Mouse (Mus musculus) T-helper 17 cell (primary cell): Measurements from ENCODE around the gene Ryr3.

Experiments used
- in situ Hi-C, 2 experiments: fragments of 300-600 bp; cut with MboI, MseI; formaldehyde crosslinking; loops; 1 replicate in 1 of 2; 2 replicates in 1 of 2; pipeline ENCODE4 v1.15.1; 2025; ENCODE audit warnings: high pct_unique_total_duplicates in 2 of 2

Ryr3 gene

GRCm38 (mm10) chr2:112676175-112676574 is 540.7 kb downstream of the Ryr3 start:
- in situ Hi-C loops = no loop called here

DNA sequence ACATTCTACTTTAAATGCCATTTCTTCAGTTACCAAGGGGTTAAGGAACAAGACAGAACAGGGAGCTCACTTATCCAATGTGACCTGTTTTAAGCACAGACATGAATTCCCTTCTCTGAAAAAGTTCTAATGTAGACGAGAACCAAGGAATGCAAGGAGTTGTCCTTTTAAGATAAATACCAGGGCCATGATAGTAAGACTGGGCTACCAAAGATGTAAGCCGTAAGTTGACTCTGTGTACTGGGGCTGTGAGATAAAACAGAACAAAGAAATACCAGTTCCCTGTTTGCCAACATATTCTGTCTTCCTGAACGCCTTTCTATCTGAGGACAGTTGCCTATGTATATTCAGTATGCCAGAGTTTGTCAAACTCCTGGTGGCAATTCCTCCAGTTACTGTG is 547.4 kb downstream of the Ryr3 start:
- in situ Hi-C loops = no loop called here

- in situ Hi-C loops = no loop called here
These were observed 560.8 kb downstream of the Ryr3 start for GRCm38 (mm10) chr2:112656131-112656530.

DNA sequence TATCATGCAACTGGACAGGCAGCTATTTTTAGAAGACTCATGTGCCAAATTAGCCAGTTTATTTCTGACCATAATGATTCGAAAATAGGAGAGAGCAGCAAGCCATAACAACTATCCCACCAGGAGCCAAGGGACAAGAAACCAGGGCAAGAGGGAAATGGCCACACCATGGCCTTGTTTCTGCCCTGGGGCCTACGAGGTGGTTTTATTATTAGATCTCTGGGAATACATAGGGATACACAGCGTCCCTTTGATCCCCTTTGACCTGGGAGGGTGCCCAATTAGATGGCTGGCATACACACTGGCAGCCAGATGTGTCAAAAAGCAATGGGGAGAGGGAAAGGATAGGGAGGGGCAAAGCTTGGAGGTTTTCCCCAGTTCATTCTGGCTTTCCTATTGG is 563.1 kb downstream of the Ryr3 start:
- in situ Hi-C loops = no loop called here

- in situ Hi-C loops = no loop called here
These were observed 579.7 kb downstream of the Ryr3 start for GRCm38 (mm10) chr2:112637206-112637605.

GRCm38 (mm10) chr2:112632536-112632935 is 584.4 kb downstream of the Ryr3 start:
- in situ Hi-C loops = no loop called here

GRCm38 (mm10) chr2:112630669-112631068 is 586.2 kb downstream of the Ryr3 start:
- in situ Hi-C loops = no loop called here

GRCm38 (mm10) chr2:112625156-112625555 is 591.7 kb downstream of the Ryr3 start:
- in situ Hi-C loops = no loop called here

GRCm38 (mm10) chr2:112617206-112617605 is 599.7 kb downstream of the Ryr3 start:
- in situ Hi-C loops = no loop called here

DNA sequence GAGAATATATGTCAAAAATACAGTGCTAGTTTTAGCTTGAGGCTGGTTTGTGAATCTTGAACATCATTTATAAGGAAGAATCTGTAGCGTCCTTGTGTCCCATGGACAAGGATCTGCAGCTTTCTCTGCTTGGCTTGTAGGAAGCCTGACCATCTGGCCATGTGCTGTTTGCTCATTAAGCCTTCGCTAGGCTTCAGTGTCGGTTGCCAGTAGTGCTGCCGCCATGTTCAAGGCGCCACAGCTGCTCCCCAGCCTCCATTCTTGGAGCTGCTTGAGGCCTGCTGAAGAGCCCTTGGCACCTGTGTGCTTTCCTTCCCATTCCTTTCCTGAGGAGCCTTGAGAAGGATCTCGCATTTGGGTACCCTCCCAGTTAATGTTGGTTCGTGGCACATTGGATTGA is 602.5 kb downstream of the Ryr3 start:
- in situ Hi-C loops = loop anchor here in 1 of 2 experiments (5.0 kb wide), 1 partner anchor 37 kb away; no protein-coding TSS in a partner anchor

DNA sequence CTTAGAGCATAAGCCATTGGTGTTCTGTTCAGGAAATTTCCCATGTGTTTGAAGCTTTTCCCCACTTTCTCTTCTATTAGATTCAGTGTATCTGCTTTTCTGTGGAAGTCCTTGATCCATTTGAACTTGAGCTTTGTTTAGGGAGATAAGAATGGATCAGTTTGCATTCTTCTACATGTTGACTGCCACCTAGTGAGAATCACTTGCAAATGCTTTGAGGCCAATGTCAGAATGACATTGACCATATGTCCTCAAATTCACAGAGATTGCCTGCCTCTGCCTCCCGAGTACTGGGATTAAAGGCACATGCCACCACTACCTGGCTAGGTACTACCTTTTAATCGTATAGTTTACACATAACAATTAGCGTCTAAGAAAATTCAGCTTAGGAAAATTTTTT is 604.3 kb downstream of the Ryr3 start:
- in situ Hi-C loops = loop anchor here in 1 of 2 experiments (5.0 kb wide), 1 partner anchor 35 kb away; no protein-coding TSS in a partner anchor

DNA sequence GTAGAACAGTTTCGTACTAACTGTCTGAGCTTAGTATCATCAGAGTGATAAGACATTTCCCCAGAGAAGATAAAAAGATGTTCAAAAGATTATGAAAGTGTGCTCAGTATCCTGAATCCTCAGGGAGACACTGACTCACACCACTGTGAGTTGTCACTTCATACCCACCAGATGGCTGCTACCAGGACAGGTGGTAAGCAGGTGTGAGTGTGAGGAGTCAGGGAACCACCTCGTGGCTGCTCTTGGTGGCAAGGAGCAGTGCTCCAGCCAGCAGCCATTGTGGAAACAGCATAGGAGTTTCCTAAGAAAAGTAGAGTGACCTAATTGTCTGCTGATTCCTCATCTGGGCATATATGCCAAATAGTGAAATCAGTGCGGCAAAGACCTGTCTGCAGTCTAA is 610.4 kb downstream of the Ryr3 start:
- in situ Hi-C loops = no loop called here

- in situ Hi-C loops = no loop called here
These were observed 614.4 kb downstream of the Ryr3 start for GRCm38 (mm10) chr2:112602487-112602886.

DNA sequence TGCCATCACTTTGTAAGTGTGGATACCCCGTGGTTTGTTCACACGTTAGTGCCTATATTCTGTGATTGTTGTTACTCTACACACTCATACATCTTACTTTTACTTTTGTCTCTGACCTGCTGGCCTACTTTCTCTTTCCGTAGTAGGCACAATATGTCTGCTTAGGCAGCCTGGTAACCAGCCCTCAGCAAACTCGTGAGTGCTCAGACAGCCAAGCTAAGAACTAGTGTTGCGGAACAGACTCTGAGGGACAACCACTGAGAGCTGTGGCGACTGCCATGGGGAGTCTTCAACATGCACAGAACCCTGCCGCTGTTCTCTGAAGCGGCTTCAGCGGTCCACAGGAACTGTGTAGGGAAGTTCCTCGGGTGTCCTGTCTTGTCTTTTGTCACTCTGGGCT is 616.7 kb downstream of the Ryr3 start:
- in situ Hi-C loops = no loop called here

DNA sequence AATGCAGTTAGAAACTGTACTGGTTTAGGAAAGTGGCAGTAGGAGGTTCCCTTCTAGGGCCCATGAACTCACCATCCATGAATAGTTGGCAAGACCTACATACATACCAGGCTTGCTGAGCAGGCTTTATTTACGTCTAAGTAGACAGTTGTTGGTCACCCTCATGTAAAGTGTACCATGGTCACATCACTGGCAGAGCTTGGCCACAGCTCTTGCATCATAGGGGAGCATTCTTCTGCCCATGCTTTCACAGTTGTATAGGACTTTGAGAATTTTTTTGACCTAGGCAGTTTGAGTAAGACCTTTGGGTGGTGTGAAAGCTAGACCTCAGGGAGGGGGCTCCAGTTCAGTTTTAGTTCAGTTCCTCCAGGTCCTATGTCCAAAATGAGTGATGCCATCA is 619.8 kb downstream of the Ryr3 start:
- in situ Hi-C loops = no loop called here

DNA sequence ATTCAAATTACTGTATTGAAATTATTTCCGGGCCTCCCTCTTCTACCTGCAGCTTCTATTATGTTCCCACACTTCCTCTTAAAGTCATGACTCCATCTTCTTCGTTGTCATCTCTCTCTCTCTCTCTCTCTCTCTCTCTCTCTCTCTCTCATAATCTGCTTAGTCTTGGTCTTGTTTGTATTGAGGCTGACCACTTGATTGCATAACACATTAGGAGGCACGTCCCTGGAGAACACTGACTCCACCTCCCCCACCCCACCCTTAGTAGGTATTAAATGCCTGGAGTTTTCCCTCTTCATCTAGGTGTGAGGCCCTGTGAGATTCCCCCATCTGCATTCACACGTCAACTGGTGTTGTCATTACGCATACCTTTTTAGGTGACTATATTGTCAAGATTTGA is 620.5 kb downstream of the Ryr3 start:
- in situ Hi-C loops = no loop called here

DNA sequence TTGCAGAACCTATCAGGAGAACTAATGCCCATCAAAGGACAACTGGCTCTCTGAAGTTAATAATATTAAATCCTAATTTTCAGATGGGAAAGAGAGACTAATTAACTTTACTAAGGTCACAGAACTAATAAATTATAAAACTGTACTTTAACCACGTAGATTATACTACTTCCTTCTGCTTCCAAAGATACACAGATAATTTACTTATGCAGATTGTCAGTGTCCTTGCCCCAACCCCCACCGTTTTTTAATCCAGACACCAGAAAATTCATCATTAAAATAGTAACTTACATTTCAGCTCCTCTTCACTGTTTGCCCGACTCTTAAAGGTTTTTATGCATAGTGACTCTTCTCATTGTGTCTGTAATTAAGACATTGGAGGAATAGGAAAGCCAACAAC is 621.1 kb downstream of the Ryr3 start:
- in situ Hi-C loops = no loop called here

- in situ Hi-C loops = no loop called here
These were observed 623.1 kb downstream of the Ryr3 start for GRCm38 (mm10) chr2:112593781-112594180.

GRCm38 (mm10) chr2:112593322-112593721 is 623.6 kb downstream of the Ryr3 start:
- in situ Hi-C loops = no loop called here

DNA sequence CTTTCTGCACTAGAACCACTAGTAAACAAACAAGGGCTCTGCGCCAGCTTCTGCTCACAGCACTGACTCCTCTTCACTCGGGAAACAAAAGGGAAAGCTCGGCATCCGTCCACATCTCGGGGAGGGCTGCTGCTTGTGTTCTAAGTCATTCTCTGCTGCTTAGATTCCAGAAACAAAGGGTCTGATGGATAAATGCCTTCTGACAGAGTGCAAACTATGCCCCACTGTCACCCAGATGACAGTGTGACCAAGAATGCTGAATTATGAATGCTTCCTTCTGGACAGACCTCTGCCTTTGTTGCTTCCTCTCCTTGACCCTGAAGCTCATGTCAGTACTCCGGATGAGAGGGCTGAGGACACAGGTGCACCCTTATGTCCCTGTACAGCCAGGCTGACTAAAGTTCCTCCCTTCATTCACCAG is 625.4 kb downstream of the Ryr3 start:
- in situ Hi-C loops = no loop called here

GRCm38 (mm10) chr2:112590985-112591384 is 625.9 kb downstream of the Ryr3 start:
- in situ Hi-C loops = no loop called here
